ENCODE assay signal across 18 mouse cellular contexts in the genomic region with DNA sequence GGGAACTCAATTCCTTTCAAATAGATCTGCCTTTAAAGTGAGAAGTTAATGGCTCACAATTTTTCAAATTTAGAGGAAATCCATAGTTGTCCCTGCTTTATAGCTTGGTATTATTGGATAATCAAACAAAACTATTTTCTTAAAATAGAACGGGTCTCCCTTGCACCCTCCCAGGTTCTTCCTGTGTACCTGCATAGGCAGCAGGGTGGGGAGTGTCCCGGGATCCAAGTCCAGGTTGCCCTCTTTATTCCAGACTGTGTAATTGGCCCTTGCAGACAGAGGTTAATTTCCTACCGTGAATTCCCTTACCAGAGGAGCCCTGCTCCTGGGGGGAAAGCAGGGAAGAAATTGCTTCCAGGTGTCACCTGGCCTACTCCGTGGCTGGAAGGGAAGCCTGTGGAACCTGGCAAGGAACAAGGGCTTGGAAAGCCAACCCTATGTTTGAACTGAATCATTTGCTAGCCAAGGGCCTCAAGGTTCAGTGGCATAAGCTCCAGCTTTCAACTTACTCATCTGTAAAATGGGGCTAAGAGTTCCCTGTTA.
"Had no signal": no experiment of that assay in that cellular context is flagged by ENCODE, and none has a peak within 500 bp of the region (broad histone marks: within the 10 kb centered on the region; RNA-seq: fewer than 3 reads in every experiment).

No protein-coding gene starts in this region.

- H3K9me3 ChIP-seq: midbrain, embryonic 10.5 days; midbrain, embryonic 13.5 days; midbrain, embryonic 15.5 days; neural tube, embryonic 13.5 days; neural tube, embryonic 15.5 days had no signal

- H3K4me3 ChIP-seq: midbrain, embryonic 10.5 days; midbrain, embryonic 13.5 days; midbrain, embryonic 15.5 days; myocyte; neural tube, embryonic 13.5 days; neural tube, embryonic 15.5 days had no signal

- DNase-seq: lung, adult 18-20 months; lung, embryonic 14.5 days; lung, postnatal 10 days; lung, postnatal 4 days; retina, postnatal 1 day; right cerebral cortex, adult 18-20 months; right cerebral cortex, postnatal 25 days; right cerebral cortex, postnatal 4 days; spleen, adult 18-20 months; thymus, adult 2 months; thymus, postnatal 14 days; thymus, postnatal 4 days had no signal

- H3K36me3 ChIP-seq: midbrain, embryonic 10.5 days; midbrain, embryonic 13.5 days; midbrain, embryonic 15.5 days; neural tube, embryonic 13.5 days; neural tube, embryonic 15.5 days had no signal

- H3K4me1 ChIP-seq: midbrain, embryonic 13.5 days; midbrain, embryonic 15.5 days; neural tube, embryonic 13.5 days; neural tube, embryonic 15.5 days had no signal

- H3K9ac ChIP-seq: lung, embryonic 14.5 days; midbrain, embryonic 13.5 days; midbrain, embryonic 15.5 days; neural tube, embryonic 13.5 days; neural tube, embryonic 15.5 days had no signal

- H3K4me2 ChIP-seq: lung, embryonic 14.5 days; midbrain, embryonic 13.5 days; midbrain, embryonic 15.5 days; neural tube, embryonic 13.5 days; neural tube, embryonic 15.5 days had no signal

- H3K27me3 ChIP-seq: midbrain, embryonic 13.5 days; midbrain, embryonic 15.5 days; neural tube, embryonic 13.5 days; neural tube, embryonic 15.5 days had no signal

- ATAC-seq: midbrain, embryonic 13.5 days had no signal

- H3K27ac ChIP-seq: midbrain, embryonic 10.5 days; midbrain, embryonic 13.5 days; midbrain, embryonic 15.5 days; neural tube, embryonic 13.5 days; neural tube, embryonic 15.5 days had no signal
